Mouse (Mus musculus) brain, adult 2 months (tissue): ENCODE measurements around the gene Ccdc47.
"Not testable (repeated sequence)": the region's sequence is repeated elsewhere in the genome, so short reads cannot be mapped to it uniquely, and the experiment has no call there.

Experiments used
- DNase-seq: peaks from one replicate; pipeline ENCODE4 v3.0.0; 2011; ENCODE audit warnings: low read depth, low spot score

Ccdc47 gene

GRCm38 (mm10) chr11:106215927-106216729 is at the start of gene Ccdc47:
TSS of gene Ccdc47 (minus strand) at chr11:106216344.
- peak; percentile 100 for DNase-seq

GRCm38 (mm10) chr11:106265570-106265969 is 49.4 kb upstream of the Ccdc47 start:
- DNase-seq = peak; percentile 44

GRCm38 (mm10) chr11:106264988-106265387 is 48.8 kb upstream of the Ccdc47 start:
- DNase-seq = no peak

GRCm38 (mm10) chr11:106263963-106264362 is 47.8 kb upstream of the Ccdc47 start:
- DNase-seq = peak; percentile 44

- peak; percentile 33 for DNase-seq
These were observed 44.8 kb upstream of the Ccdc47 start for GRCm38 (mm10) chr11:106260826-106261450.

GRCm38 (mm10) chr11:106256775-106257174 is 40.6 kb upstream of the Ccdc47 start:
- no peak for DNase-seq

- peak; percentile 97 for DNase-seq
These were observed 39.7 kb upstream of the Ccdc47 start, which contains the start of the genes Ftsj3 and Psmc5 for GRCm38 (mm10) chr11:106255685-106256451. TSS of gene Ftsj3 (minus strand) at chr11:106256079. TSS of gene Psmc5 (plus strand) at chr11:106256154.

- no peak for DNase-seq
These were observed 39.0 kb upstream of the Ccdc47 start for GRCm38 (mm10) chr11:106255174-106255573.

GRCm38 (mm10) chr11:106254767-106255166 is 38.6 kb upstream of the Ccdc47 start:
- no peak for DNase-seq

GRCm38 (mm10) chr11:106249326-106249725 is 33.2 kb upstream of the Ccdc47 start:
- DNase-seq = no peak

GRCm38 (mm10) chr11:106246834-106247233 is 30.7 kb upstream of the Ccdc47 start:
- DNase-seq = no peak

- not testable (repeated sequence) for DNase-seq
These were observed 17.8 kb upstream of the Ccdc47 start for GRCm38 (mm10) chr11:106233978-106234377.

- no peak for DNase-seq
These were observed 4.5 kb upstream of the Ccdc47 start for GRCm38 (mm10) chr11:106220603-106221002.

GRCm38 (mm10) chr11:106216730-106217490 is 766 bp upstream of the Ccdc47 start, which contains the start of gene Ddx42:
TSS of gene Ddx42 (plus strand) at chr11:106216926.
- DNase-seq = peak; percentile 99

GRCm38 (mm10) chr11:106215450-106215859 is 689 bp downstream of the Ccdc47 start:
- no peak for DNase-seq

- DNase-seq = no peak
These were observed 1.3 kb downstream of the Ccdc47 start for GRCm38 (mm10) chr11:106214856-106215255.

GRCm38 (mm10) chr11:106212771-106213170 is 3.4 kb downstream of the Ccdc47 start:
- DNase-seq = peak; percentile 42

GRCm38 (mm10) chr11:106202123-106202465 is 14.1 kb downstream of the Ccdc47 start, which contains the start of gene Strada:
TSS of gene Strada (minus strand) at chr11:106202168.
- no peak for DNase-seq

GRCm38 (mm10) chr11:106201337-106202122 is 14.6 kb downstream of the Ccdc47 start:
- DNase-seq = no peak

GRCm38 (mm10) chr11:106200756-106201155 is 15.4 kb downstream of the Ccdc47 start:
- no peak for DNase-seq
